Mouse (Mus musculus): ENCODE results near the gene Kdm5a. TPM values are rescaled to one million over a fixed set of nuclear protein-coding genes. Genes with fewer than 3 reads are reported as not detected.

Gene Kdm5a
- 2.7 and 3.8 TPM in 2 replicates for polyA plus RNA-seq (2012; rRNA removed)
- 16.6 and 17.6 TPM in 2 replicates for polyA plus RNA-seq (2014; fragmentation: Nextera tagmentation; extraction: Ambion mirVana)

- DNase-seq (ENCODE audit: low read depth in 3 of 3, low spot score in 3 of 3) (peak; percentile 88 to 89 (median 89)), ATAC-seq (ENCODE audit: insufficient read depth) (peak; percentile 96)
- Histone ChIP-seq H3K27me3 (ENCODE audit: control insufficient read depth, insufficient read depth, low read length) (no peaks in the 10 kb centered on the region), H3K4me2 (ENCODE audit: low read depth) (peak within 1 kb of the TSS; percentile 79), H3K4me1 (replicated peaks; ENCODE audit: control insufficient read depth in 2 of 2, insufficient read depth in 2 of 2, low read length in 1 of 2) (peaks cover 11 to 13% of the 10 kb centered on the region in 2 experiments), H3K27ac (peak within 1 kb of the TSS; percentile 77), H3K36me3 (replicated peaks; ENCODE audit: control insufficient read depth, insufficient read depth, low read depth) (peaks cover 9% of the 10 kb centered on the region), H3K4me3 (ENCODE audit: insufficient read depth in 1 of 2, low read depth in 2 of 2, low read length in 2 of 2) (peak within 1 kb of the TSS; percentile 94 to 97), H3K9ac (replicated peaks) (peak within 1 kb of the TSS; percentile 94), H3K9me3 (ENCODE audit: control insufficient read depth, low read length) (no peaks in the 10 kb centered on the region)
- WGBS (ENCODE audit: insufficient replicate concordance), result under 1% methylated on average over 71 of the region's 71 CpGs
- TF ChIP-seq CTCF (IDR thresholded peaks at IDR 0.05; ENCODE audit: low read depth) (peak; percentile 49), EP300 (IDR thresholded peaks at IDR 0.05; ENCODE audit: low read depth) (peak; percentile 38)
Observed at GRCm38 (mm10) chr6:120363688-120364522, at the start of gene Kdm5a, which contains the start of gene Ccdc77. Kdm5a (plus strand) TSS chr6:120364124. Ccdc77 (minus strand) TSS chr6:120364374.

DNA sequence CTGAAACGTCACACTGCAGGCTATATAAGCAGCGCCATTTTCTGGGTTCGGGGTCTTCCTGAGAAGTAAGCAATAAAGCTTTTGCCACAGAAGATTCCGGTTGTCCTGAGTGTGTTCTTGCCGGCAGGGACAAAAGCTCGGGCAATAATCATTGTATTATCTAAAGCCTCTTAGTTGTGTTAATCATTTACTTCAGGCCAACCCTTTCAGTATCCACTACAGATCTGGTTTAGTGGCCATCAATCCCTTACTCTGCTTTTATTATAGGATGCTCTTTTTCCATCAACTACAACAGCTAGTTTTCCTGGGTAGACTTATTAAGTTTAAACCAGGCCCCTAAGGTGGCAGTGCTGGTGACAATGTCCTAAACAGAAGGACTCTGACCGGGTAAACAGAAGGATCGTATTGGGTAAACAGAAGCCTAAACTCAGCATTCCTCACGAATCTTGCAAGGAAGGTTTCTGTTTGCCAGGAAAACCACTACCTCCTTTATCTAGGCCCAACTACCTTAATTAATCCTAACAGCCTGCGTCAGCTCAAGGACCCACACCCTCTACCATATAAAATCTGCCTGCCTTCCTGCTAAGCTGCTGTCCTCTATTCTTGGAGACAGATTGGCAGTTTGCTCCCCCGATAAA, 45.5 kb upstream of the Kdm5a start:
- no peak overlapping the region for H3K27ac ChIP-seq
- WGBS (ENCODE audit: insufficient replicate concordance), result 61% methylated on average over 11 of the region's 11 CpGs
- no peak for ATAC-seq (ENCODE audit: insufficient read depth)
- H3K4me1 ChIP-seq (replicated peaks; ENCODE audit: control insufficient read depth in 2 of 2, insufficient read depth in 2 of 2, low read length in 1 of 2), result no peaks in the 10 kb centered on the region
- H3K36me3 ChIP-seq (replicated peaks; ENCODE audit: control insufficient read depth, insufficient read depth, low read depth), result no peaks in the 10 kb centered on the region
- H3K4me3 ChIP-seq (ENCODE audit: insufficient read depth in 1 of 2, low read depth in 2 of 2, low read length in 2 of 2), result no peak overlapping the region
- TF ChIP-seq EP300 (IDR thresholded peaks at IDR 0.05; ENCODE audit: low read depth) (no peak), CTCF (IDR thresholded peaks at IDR 0.05; ENCODE audit: low read depth) (no peak)
- H3K27me3 ChIP-seq (ENCODE audit: control insufficient read depth, insufficient read depth, low read length), result no peaks in the 10 kb centered on the region
- H3K4me2 ChIP-seq (ENCODE audit: low read depth), result no peak overlapping the region
- no peak for DNase-seq (ENCODE audit: low read depth in 3 of 3, low spot score in 3 of 3)
- no peak overlapping the region for H3K9ac ChIP-seq (replicated peaks)
- no peaks in the 10 kb centered on the region for H3K9me3 ChIP-seq (ENCODE audit: control insufficient read depth, low read length)

- H3K9me3 ChIP-seq (ENCODE audit: control insufficient read depth, low read length), result no peaks in the 10 kb centered on the region
Observed at GRCm38 (mm10) chr6:120319129-120319528, 44.8 kb upstream of the Kdm5a start.

DNA sequence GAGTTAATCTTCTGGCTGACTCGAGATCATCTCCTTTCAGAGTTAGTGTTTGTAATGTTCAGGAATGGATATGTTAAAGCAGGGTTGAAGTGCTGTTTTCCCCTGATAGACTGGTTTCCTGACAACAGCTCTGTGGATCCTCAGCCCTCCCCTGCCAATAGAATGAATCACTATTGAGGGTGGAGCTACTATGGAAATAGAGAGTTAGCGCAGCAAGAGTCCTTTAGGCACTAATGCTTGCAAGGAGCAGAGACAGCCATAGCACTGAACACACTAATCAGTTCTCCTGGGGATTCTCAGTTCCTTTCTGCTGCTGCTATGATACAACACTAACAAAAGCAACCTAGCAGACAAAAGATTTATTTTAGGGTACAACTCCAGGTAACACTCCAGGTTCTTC, 43.6 kb upstream of the Kdm5a start:
- Histone ChIP-seq H3K9ac (replicated peaks) (no peak overlapping the region), H3K4me1 (replicated peaks; ENCODE audit: control insufficient read depth in 2 of 2, insufficient read depth in 2 of 2, low read length in 1 of 2) (no peaks in the 10 kb centered on the region), H3K9me3 (ENCODE audit: control insufficient read depth, low read length) (no peaks in the 10 kb centered on the region), H3K36me3 (replicated peaks; ENCODE audit: control insufficient read depth, insufficient read depth, low read depth) (peaks cover 12% of the 10 kb centered on the region), H3K27ac (no peak overlapping the region), H3K4me3 (ENCODE audit: insufficient read depth in 1 of 2, low read depth in 2 of 2, low read length in 2 of 2) (no peak overlapping the region), H3K4me2 (ENCODE audit: low read depth) (no peak overlapping the region), H3K27me3 (ENCODE audit: control insufficient read depth, insufficient read depth, low read length) (no peaks in the 10 kb centered on the region)
- 56% methylated on average over 2 of the region's 2 CpGs for WGBS (ENCODE audit: insufficient replicate concordance)
- no peak for TF ChIP-seq CTCF (IDR thresholded peaks at IDR 0.05; ENCODE audit: low read depth)
- no peak for ATAC-seq (ENCODE audit: insufficient read depth)
- DNase-seq (ENCODE audit: low read depth in 3 of 3, low spot score in 3 of 3), result no peak

More at GRCm38 (mm10) chr6:120319129-120319528, 44.8 kb upstream of the Kdm5a start:
- H3K27me3 ChIP-seq (ENCODE audit: control insufficient read depth, insufficient read depth, low read length), result no peaks in the 10 kb centered on the region
- peaks cover 2% of the 10 kb centered on the region for H3K36me3 ChIP-seq (replicated peaks; ENCODE audit: control insufficient read depth, insufficient read depth, low read depth)
- no peak overlapping the region for H3K4me3 ChIP-seq (ENCODE audit: insufficient read depth in 1 of 2, low read depth in 2 of 2, low read length in 2 of 2)
- H3K4me2 ChIP-seq (ENCODE audit: low read depth), result no peak overlapping the region
- ATAC-seq (ENCODE audit: insufficient read depth) (no peak), DNase-seq (ENCODE audit: low read depth in 3 of 3, low spot score in 3 of 3) (no peak)
- H3K27ac ChIP-seq, result no peak overlapping the region
- TF ChIP-seq CTCF (IDR thresholded peaks at IDR 0.05; ENCODE audit: low read depth) (no peak), EP300 (IDR thresholded peaks at IDR 0.05; ENCODE audit: low read depth) (no peak)
- H3K9ac ChIP-seq (replicated peaks), result no peak overlapping the region
- WGBS (ENCODE audit: insufficient replicate concordance), result 76% methylated on average over 9 of the region's 9 CpGs
- H3K4me1 ChIP-seq (replicated peaks; ENCODE audit: control insufficient read depth in 2 of 2, insufficient read depth in 2 of 2, low read length in 1 of 2), result no peaks in the 10 kb centered on the region

Data from liver, embryonic 14.5 days (tissue).